Mouse (Mus musculus) myocyte (in vitro differentiated cells): ENCODE data around the gene Mif4gd.

Experiments
- CEBPB ChIP-seq: IDR thresholded peaks from 2 replicates; pipeline ENCODE4 v1.6.1; 2011; ENCODE audit warnings: mild to moderate bottlenecking, moderate library complexity; ENCODE audit not compliant: poor library complexity, insufficient read depth, severe bottlenecking
- E2F4 ChIP-seq: IDR thresholded peaks from one replicate; pipeline ENCODE4 v1.6.1; 2011; ENCODE audit warnings: mild to moderate bottlenecking, control low read depth, moderate library complexity; ENCODE audit not compliant: insufficient read depth
- MAX ChIP-seq: IDR thresholded peaks from one replicate; pipeline ENCODE4 v1.6.1; 2011; ENCODE audit warnings: low read depth, mild to moderate bottlenecking, control low read depth
- MYOG ChIP-seq, 3 experiments: IDR thresholded peaks; one replicate each; pipeline ENCODE4 v1.6.1; 2011; ENCODE audit warnings: control low read depth in 2 of 3, low read depth in 2 of 3, mild to moderate bottlenecking in 2 of 3; ENCODE audit not compliant: insufficient read length in 2 of 3, control insufficient read depth in 1 of 3, insufficient read depth in 1 of 3
- POLR2A ChIP-seq: IDR thresholded peaks from one replicate; pipeline ENCODE4 v1.6.1; 2011; ENCODE audit warnings: low read depth, mild to moderate bottlenecking, control low read depth, moderate library complexity; ENCODE audit not compliant: insufficient read length
- POLR2AphosphoS2 ChIP-seq: IDR thresholded peaks from one replicate; pipeline ENCODE4 v1.6.1; 2011; ENCODE audit warnings: low read depth, control low read depth; ENCODE audit not compliant: insufficient read length
- REST ChIP-seq: IDR thresholded peaks from one replicate; pipeline ENCODE4 v1.6.1; 2011; ENCODE audit warnings: mild to moderate bottlenecking, control low read depth, moderate library complexity; ENCODE audit not compliant: insufficient read depth, insufficient read length
- TCF12 ChIP-seq: IDR thresholded peaks from one replicate; pipeline ENCODE4 v1.6.1; 2011; ENCODE audit warnings: mild to moderate bottlenecking, control low read depth; ENCODE audit not compliant: poor library complexity, insufficient read depth, severe bottlenecking
- USF1 ChIP-seq: IDR thresholded peaks from one replicate; pipeline ENCODE4 v1.6.1; 2011; ENCODE audit warnings: low read depth, mild to moderate bottlenecking, control low read depth, moderate library complexity

DNA sequence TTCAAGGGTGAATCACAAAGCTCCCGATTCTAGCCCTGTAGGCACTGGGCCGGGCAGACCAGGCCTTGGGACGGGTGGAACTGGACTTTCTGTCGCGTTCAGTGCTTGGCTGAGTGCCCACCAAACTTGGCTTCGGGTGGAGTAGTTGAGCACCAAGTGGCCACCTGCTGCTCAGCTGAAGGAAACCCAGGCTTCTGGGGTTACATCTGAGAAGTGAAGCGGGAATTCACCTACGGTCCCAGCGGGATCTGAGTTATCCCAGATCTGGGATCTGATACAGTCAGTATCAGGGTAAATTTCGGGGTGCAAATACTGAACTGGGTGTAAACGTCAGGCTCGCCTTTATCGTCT is 735 bp downstream of the Mif4gd start:
- TF ChIP-seq POLR2A (no peak), USF1 (no peak), CEBPB (no peak), MAX (no peak), E2F4 (no peak), REST (no peak), POLR2AphosphoS2 (no peak), MYOG (IDR thresholded peaks at IDR 0.05; ENCODE audit: control insufficient read depth in 1 of 3, insufficient read depth in 1 of 3, insufficient read length in 2 of 3, low read depth in 2 of 3) (peak in 1 of 3 experiments; percentile 36), TCF12 (no peak)
